Mouse (Mus musculus): ENCODE measurements around the gene Sars. TPM values are rescaled to one million over a fixed set of nuclear protein-coding genes. Genes with fewer than 3 reads are reported as not detected.

Sars gene
- 30.3 and 33.2 TPM in 2 replicates for polyA plus RNA-seq (2012; rRNA removed)

DNA sequence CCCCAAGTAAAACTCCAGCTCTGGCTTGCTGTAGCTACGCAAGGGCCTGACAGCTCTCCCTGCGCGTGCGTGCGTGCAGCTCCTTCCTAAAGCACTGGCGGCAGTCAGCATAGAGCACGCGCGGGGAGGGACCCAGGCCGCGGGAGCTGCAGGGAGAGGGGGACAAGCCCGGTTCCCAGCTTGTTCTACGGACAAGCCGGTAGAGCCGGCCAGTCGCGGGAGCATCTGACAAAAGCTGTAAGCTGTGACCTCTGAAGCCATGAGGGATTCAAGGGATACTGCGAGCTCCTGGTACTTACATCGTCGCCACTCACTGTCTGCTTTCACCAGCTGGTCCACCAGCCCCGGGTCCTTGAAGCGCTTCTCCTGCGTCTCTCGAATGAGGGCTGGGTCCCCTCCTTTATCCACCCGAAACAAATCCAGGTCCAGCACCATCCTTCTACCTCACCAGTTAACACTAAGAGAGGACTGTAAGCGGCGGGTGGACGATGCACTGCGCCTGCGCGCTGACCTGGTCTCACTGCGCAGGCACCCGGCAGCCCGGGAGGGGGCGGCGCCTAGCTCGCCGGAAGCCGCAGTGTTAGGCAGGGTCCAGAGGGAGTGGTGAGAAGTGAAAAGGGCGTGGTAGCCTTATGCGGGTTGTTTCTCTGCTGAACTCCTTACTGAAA lies at the start of gene Sars:
Gene Sars (minus strand): TSS at position 512 of the 668 bp plus-strand sequence.

DNA sequence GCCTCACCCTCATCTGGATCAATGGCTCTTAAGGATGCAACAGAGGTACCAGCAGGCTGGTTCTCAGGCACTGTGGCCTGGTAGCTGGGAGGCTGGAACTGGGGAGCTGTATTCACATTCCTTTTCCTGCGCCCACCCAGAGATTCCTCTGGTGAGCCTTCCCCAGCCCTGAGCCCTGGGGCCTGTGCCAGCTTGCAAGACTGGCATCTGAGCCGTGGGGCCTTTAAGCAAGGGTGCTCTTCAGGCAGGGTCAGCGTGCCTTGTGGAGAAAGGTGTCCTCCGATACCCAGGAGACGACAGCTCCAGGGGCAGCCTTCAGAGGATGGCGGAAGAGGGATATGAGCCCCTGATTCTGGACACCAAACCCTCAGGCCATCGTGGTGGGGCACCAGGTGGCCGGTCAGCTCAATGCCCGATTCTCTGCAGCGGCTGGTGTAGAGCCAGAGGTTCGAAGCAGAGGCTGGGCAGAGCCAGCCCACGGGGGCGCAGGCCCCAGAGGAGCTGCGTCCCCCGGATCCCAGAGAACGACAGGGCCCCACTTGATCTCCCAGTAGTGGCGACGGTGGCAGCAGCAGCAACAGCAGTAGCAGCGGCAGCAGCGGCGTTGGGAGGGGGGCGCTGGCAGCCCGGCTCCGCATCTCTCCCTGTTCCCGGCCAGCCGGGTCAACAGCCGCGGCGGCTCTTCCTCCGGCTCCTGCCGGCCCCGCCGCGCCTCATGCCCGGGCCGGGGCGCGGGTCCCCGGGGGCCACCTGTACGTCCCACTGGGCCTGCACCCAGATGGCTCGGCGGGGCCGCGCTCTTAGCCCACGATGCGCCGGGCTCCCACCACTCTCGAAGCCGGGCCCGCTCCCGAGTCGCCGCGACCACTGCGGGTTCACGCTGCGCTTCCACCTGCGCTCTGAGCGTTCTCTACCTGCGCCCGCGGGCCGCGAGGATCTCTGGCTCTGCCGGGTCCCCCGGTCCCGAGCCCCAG lies 29.9 kb downstream of the Sars start, which contains the start of gene Celsr2:
Gene Celsr2 (minus strand): TSS at position 696 of the 974 bp plus-strand sequence.

DNA sequence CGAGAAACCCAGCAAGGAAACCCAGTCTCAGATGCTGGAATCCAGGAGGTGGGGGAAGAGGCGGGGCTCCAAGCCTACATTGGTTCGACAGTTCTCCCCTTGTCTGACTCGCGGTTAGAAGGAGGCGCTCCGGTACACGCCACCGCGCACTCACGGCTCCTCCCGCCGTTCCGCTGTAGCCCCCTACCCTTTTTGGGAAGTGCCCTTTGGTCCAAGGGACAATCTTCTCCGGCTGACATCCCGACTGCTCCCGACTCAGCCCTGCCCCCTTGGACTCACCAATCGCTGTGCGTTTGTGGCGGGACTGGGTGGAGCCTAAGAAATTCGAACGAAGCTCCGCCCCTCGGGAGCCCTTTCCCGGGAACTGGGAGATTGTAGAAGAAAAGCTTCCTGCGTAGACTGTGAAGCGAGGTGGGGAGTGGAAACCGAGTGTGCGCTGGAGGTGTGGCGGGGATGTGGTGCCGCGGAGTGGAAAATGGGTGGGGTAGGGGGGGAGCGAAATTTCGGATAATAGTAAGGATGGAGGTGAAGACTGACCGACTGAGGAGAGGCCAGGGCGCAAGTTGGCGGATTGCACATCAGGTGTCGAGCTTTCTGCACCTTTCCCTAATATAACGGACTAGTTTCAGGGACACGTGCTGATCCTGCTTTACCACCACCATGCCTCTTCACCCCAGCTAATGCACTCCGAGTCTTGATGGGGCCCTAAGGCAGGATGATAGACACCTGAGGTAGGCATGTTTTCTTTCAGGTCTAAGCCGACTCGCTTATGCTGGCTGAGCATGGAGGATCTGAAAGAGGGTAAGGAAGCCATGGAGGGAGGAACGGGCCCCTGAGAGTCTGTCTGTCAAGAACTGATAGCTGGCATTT lies 61.3 kb downstream of the Sars start, which contains the start of gene Psrc1:
Gene Psrc1 (plus strand): TSS at position 355 of the 870 bp plus-strand sequence.

Other genes starting within 250 kb of the Sars start
- gene Cyb561d1, start 244.0 kb downstream of the Sars start, polyA plus RNA-seq (2012; rRNA removed) = 1.8 and 1.9 TPM in 2 replicates
- 1.6 and 1.9 TPM in 2 replicates for gene Atxn7l2, start 234.3 kb downstream of the Sars start, polyA plus RNA-seq (2012; rRNA removed)
- gene Sypl2, start 218.6 kb downstream of the Sars start, polyA plus RNA-seq (2012; rRNA removed) = 0.03 and 0.06 TPM in 2 replicates
- 69.8 and 80.8 TPM in 2 replicates for gene Psma5, start 188.3 kb downstream of the Sars start, polyA plus RNA-seq (2012; rRNA removed)
- gene Sort1, start 161.1 kb downstream of the Sars start, polyA plus RNA-seq (2012; rRNA removed) = 10.5 and 12.8 TPM in 2 replicates
- gene Mybphl, start 80.3 kb downstream of the Sars start, polyA plus RNA-seq (2012; rRNA removed) = 1.0 and 2.0 TPM in 2 replicates
- 13.2 and 14.0 TPM in 2 replicates for gene Psrc1, start 61.4 kb downstream of the Sars start, polyA plus RNA-seq (2012; rRNA removed)
- gene Celsr2, start 29.7 kb downstream of the Sars start, polyA plus RNA-seq (2012; rRNA removed) = 0.30 and 0.39 TPM in 2 replicates
- not detected in 2 replicates for gene 1700013F07Rik, start 88.9 kb upstream of the Sars start, polyA plus RNA-seq (2012; rRNA removed)
- 0.37 and 0.68 TPM in 2 replicates for gene 5330417C22Rik, start 91.3 kb upstream of the Sars start, polyA plus RNA-seq (2012; rRNA removed)
- gene Tmem167b, start 117.3 kb upstream of the Sars start, polyA plus RNA-seq (2012; rRNA removed) = 3.7 and 3.9 TPM in 2 replicates
- gene Taf13, start 126.5 kb upstream of the Sars start, polyA plus RNA-seq (2012; rRNA removed) = 6.2 and 6.7 TPM in 2 replicates
- gene Wdr47, start 146.1 kb upstream of the Sars start, polyA plus RNA-seq (2012; rRNA removed) = 1.3 and 1.4 TPM in 2 replicates
- 25.4 and 27.2 TPM in 2 replicates for gene Clcc1, start 208.7 kb upstream of the Sars start, polyA plus RNA-seq (2012; rRNA removed)